Mouse (Mus musculus): ENCODE data around the gene Padi1.

DNA sequence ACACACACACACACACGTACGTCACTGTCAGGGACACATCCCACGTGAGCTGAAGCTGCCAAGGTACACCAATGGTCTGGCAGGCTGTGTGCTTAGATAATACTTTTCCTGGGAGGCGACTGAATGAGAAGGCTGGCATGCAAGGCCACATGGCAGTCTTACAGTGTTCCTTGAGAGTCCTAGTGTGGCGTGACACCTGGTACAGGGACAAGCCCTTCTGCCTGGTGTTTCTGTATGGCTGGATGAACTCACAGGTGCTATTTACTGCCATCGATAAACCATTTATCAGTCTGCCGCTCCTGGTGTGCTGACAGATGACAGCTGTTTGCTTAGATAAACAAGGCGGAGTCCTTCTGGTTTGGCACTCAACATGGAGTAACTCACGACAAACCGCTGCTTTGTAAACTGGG, 8.9 kb upstream of the Padi1 start:
- no peak for TF ChIP-seq CTCF (IDR thresholded peaks at IDR 0.05; ENCODE audit: low read depth)
- no peak for TF ChIP-seq EP300 (IDR thresholded peaks at IDR 0.05; ENCODE audit: low read depth)
